Mouse (Mus musculus): Measurements from ENCODE around the gene Atp6v1c2.

Gene Atp6v1c2

GRCm38 (mm10) chr12:17329259-17329658, at the start of gene Atp6v1c2:
TSS of gene Atp6v1c2 (minus strand) at chr12:17329359.
- no peak for DNase-seq (ENCODE audit: low spot score in 2 of 2)

- no peak for DNase-seq (ENCODE audit: low spot score in 2 of 2)
Observed at GRCm38 (mm10) chr12:17376521-17376920, 47.4 kb upstream of the Atp6v1c2 start.

- DNase-seq (ENCODE audit: low spot score in 2 of 2), result no peak
Observed at GRCm38 (mm10) chr12:17375243-17375642, 46.1 kb upstream of the Atp6v1c2 start.

- no peak for DNase-seq (ENCODE audit: low spot score in 2 of 2)
Observed at GRCm38 (mm10) chr12:17373470-17373975, 44.4 kb upstream of the Atp6v1c2 start.

- no peak for DNase-seq (ENCODE audit: low spot score in 2 of 2)
Observed at GRCm38 (mm10) chr12:17372696-17373095, 43.5 kb upstream of the Atp6v1c2 start.

- no peak for DNase-seq (ENCODE audit: low spot score in 2 of 2)
Observed at GRCm38 (mm10) chr12:17371589-17372235, 42.6 kb upstream of the Atp6v1c2 start.

GRCm38 (mm10) chr12:17369551-17370325, 40.6 kb upstream of the Atp6v1c2 start:
- DNase-seq (ENCODE audit: low spot score in 2 of 2), result no peak

- no peak for DNase-seq (ENCODE audit: low spot score in 2 of 2)
Observed at GRCm38 (mm10) chr12:17369111-17369510, 40.0 kb upstream of the Atp6v1c2 start.

- peak; percentile 34 to 64 for DNase-seq (ENCODE audit: low spot score in 2 of 2)
Observed at GRCm38 (mm10) chr12:17366981-17367380, 37.8 kb upstream of the Atp6v1c2 start.

GRCm38 (mm10) chr12:17362316-17362715, 33.2 kb upstream of the Atp6v1c2 start:
- no peak for DNase-seq (ENCODE audit: low spot score in 2 of 2)

GRCm38 (mm10) chr12:17360650-17361049, 31.5 kb upstream of the Atp6v1c2 start:
- no peak for DNase-seq (ENCODE audit: low spot score in 2 of 2)

- DNase-seq (ENCODE audit: low spot score in 2 of 2), result no peak
Observed at GRCm38 (mm10) chr12:17360104-17360503, 30.9 kb upstream of the Atp6v1c2 start.

- peak in 1 of 2 experiments; percentile 31 for DNase-seq (ENCODE audit: low spot score in 2 of 2)
Observed at GRCm38 (mm10) chr12:17358981-17359380, 29.8 kb upstream of the Atp6v1c2 start.

GRCm38 (mm10) chr12:17357795-17358194, 28.6 kb upstream of the Atp6v1c2 start:
- DNase-seq (ENCODE audit: low spot score in 2 of 2), result no peak

GRCm38 (mm10) chr12:17356853-17357252, 27.7 kb upstream of the Atp6v1c2 start:
- DNase-seq (ENCODE audit: low spot score in 2 of 2), result no peak

- no peak for DNase-seq (ENCODE audit: low spot score in 2 of 2)
Observed at GRCm38 (mm10) chr12:17350106-17350505, 20.9 kb upstream of the Atp6v1c2 start.

GRCm38 (mm10) chr12:17348048-17349036, 19.2 kb upstream of the Atp6v1c2 start, which contains the start of gene Nol10:
TSS of gene Nol10 (plus strand) at chr12:17348458.
- peak; percentile 75 to 90 for DNase-seq (ENCODE audit: low spot score in 2 of 2)

GRCm38 (mm10) chr12:17347327-17348047, 18.3 kb upstream of the Atp6v1c2 start:
- DNase-seq (ENCODE audit: low spot score in 2 of 2), result no peak

- DNase-seq (ENCODE audit: low spot score in 2 of 2), result no peak
Observed at GRCm38 (mm10) chr12:17339114-17339905, 10.2 kb upstream of the Atp6v1c2 start.

GRCm38 (mm10) chr12:17338338-17338737, 9.2 kb upstream of the Atp6v1c2 start:
- no peak for DNase-seq (ENCODE audit: low spot score in 2 of 2)
